Mouse (Mus musculus) adrenal gland, postnatal 25 days (tissue): ENCODE results near the gene Gm10376. TPM values are rescaled to one million over a fixed set of nuclear protein-coding genes. Genes with fewer than 3 reads are reported as not detected.
"Not testable (repeated sequence)": the region's sequence is repeated elsewhere in the genome, so short reads cannot be mapped to it uniquely, and the experiment has no call there.

Experiments used
- DNase-seq: peaks from one replicate; pipeline ENCODE4 v3.0.0; 2021; ENCODE audit warnings: mixed read lengths
- long read RNA-seq: library from polyadenylated mRNA; stranded (forward); transcript quantifications from one replicate; pipeline ENCODE4 v2.0.0, GENCODE M21; 2021
- total RNA-seq: library from RNA; stranded (reverse); gene quantifications from 2 replicates; pipeline ENCODE4 v1.2.3, GENCODE M21; 2021

Gene Gm10376
- total RNA-seq = not detected in 2 replicates
- long read RNA-seq = 0 reads

DNA sequence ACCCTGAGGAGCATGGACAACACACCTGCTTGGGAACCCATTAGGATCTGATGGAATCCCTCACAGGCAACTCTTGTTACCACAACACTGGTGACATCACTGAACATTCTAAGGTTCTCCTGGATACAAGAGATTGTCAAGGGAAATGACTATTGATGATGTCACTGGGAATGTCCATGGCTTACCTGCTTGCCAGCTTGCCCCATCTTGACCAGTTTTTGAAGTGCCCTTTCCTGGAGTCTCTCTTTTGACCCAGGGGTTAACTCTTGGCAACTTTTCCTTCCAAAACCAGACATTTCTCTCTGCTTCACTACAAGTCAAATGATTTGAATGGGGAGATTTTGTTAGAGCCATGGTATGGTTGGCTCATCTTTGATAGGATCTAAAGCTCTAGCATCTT lies at the start of gene Gm10376:
Gene Gm10376, minus strand, starts transcription at position 101 of the 400 bp plus-strand sequence.
- not testable (repeated sequence) for DNase-seq

DNA sequence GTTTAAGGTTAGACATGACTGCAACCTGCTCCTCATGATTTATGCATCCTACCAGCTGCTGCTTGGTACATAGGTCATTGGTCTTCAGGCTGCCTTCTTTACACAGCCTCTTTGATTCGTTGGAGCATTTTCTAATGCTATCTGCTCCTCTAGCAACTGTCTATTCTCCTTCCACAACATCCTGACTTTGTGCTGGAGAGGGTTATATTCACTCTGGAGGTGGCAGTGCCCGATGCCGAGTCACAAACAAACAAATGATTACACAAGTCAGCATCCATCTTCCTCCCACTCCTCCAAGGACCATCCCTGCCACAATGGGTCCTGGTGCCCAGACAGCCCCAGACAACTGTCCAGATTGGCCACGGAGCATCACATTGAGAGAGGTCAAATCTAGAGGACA lies 44.8 kb upstream of the Gm10376 start:
- DNase-seq = not testable (repeated sequence)

DNA sequence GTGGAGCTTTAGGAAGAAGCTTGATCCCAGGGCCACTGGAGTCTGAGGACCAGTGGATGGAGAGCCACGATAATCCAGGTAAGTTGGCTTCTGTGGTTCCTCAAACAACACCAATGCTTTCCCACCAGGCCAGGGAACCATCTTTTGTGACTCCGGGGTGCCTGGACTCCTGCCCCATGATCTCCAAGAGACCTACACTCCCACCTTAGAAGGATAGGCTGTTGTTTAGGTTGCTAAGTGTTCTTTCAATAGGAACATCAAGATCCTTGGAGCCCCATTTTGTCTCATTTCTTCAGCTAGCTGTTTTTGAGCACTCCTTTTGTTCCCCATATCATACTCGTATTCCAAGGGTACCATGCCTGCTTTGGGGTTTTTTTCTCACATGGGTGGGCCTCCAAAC lies 42.6 kb upstream of the Gm10376 start:
- DNase-seq = not testable (repeated sequence)

DNA sequence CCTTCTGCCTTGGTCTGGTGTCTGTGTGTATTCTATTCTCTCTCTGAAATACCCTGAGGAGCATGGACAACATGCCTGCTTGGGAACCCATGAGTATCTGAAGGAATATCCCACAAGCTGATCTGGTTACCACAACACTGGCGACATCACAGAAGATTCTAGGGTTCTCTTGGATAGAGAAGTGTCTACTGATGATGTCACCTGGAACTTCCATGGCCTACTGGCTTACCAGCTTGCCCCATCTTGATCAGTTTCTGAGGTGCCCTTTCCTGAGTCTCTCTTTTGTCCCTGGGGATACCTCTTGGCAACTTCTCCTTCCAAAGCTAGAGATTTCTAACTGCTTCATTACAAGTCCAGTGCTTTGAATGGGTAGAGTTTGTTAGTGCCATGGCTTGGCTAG lies 21.9 kb downstream of the Gm10376 start, which contains the start of gene Gm8082:
Gene Gm8082, minus strand, starts transcription at position 101 of the 400 bp plus-strand sequence.
- DNase-seq = not testable (repeated sequence)

Other genes with a start within 250 kb of the Gm10376 start
- gene Gm3015, start 246.8 kb downstream of the Gm10376 start, total RNA-seq = not detected in 2 replicates
- gene Gm10377, start 217.6 kb downstream of the Gm10376 start, total RNA-seq = not detected in 2 replicates
- not detected in 2 replicates for gene Gm21977, start 162.2 kb downstream of the Gm10376 start, total RNA-seq
- gene Gm8082, start 22.0 kb downstream of the Gm10376 start, total RNA-seq = not detected in 2 replicates
- gene Gm8094, start 61.0 kb upstream of the Gm10376 start, total RNA-seq = not detected in 2 replicates
- not detected in 2 replicates for gene Gm8104, start 85.0 kb upstream of the Gm10376 start, total RNA-seq
- gene Gm7233, start 164.2 kb upstream of the Gm10376 start, total RNA-seq = not detected in 2 replicates
- not detected in 2 replicates for gene Gm8122, start 219.7 kb upstream of the Gm10376 start, total RNA-seq
- gene Gm8126, start 243.0 kb upstream of the Gm10376 start, total RNA-seq = not detected in 2 replicates